Mouse (Mus musculus): ENCODE results near the gene Hist2h2be. TPM values are rescaled to one million over a fixed set of nuclear protein-coding genes. Genes with fewer than 3 reads are reported as not detected.
A peak's percentile ranks its signal among the peaks of the same experiment; 100 is the strongest.

The Hist2h2be gene
- total and polyA plus RNA-seq, 3 experiments = 2.3 to 3.8 (median 2.9) TPM

DNA sequence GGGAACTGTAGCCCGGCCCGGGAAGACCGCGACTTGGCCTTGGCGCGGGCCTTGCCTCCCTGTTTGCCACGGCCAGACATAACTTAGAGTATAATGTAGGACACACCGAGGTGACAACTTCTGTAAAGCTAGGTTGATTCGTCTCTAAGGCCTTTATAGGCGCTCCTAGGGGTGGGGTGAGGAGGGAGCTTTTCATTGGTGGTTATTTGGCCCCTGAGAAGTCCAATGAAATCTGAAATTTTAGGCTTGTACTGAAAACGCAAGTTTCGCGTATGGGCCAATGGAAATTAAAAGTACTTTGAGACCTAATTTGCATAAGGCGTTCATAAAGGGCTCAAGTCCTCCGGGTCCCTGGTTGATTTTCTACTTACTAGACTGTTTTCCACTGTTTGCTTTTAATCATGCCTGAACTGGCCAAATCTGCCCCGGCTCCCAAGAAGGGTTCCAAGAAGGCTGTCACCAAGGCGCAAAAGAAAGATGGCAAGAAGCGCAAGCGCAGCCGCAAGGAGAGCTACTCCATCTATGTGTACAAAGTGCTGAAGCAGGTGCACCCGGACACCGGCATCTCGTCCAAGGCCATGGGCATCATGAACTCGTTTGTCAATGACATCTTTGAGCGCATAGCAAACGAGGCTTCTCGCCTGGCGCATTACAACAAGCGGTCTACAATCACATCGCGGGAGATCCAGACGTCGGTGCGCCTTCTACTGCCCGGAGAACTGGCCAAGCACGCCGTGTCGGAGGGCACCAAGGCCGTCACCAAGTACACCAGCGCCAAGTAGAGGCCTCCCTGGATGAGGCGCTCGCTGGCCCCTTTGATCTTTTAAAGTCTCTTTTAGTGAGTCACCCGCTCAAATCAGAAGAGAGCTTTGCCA is at the start of gene Hist2h2be, which contains the start of gene Hist2h2ac (continued):
- TF ChIP-seq UBTF (IDR thresholded peaks at IDR 0.05; ENCODE audit: low read depth, low read length) = peak; percentile 86

DNA sequence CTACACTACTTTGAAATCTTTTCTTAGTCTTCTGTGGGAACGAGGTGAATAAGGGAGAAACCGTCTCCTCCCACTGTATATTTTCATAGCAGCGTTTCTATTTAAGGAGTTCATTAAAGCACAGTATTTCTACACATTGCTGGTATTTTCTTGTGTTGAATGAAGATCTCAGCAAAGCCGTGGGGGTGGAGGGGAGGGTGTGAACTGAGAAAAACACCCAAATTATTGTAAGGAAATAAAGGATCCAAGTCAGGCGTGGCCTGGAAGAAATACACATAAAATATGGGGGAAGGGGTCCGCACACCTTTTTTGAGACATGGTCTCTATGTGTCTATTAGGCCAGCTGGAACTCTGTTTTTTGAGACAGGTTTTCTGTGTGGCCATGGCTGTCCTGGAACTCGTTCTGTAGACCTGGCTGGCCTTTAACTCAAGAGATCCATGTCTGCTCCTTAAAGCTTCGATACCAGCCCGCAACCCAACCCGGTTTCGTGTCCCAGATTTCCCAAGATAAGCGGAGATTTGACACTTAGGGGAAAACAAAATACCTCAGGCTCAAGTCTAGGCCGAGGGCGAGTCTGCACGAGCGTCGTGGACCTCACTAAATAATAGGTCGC is 49.2 kb upstream of the Hist2h2be start:
- Histone ChIP-seq H3K4me3 (replicated peaks in 1 of 3; ENCODE audit: low read depth in 2 of 3, low read length in 2 of 3, poor library complexity in 1 of 3) (peak overlapping the region; percentile 65 to 99 (median 96)), H3K27me3 (replicated peaks) (no peaks in the 10 kb centered on the region), H3K27ac (ENCODE audit: insufficient read depth, low read depth) (peak overlapping the region; percentile 94), H3K79me2 (replicated peaks; ENCODE audit: control insufficient read depth, extremely low read depth, insufficient read depth, poor library complexity, severe bottlenecking) (peaks cover 37% of the 10 kb centered on the region), H3K4me2 (ENCODE audit: insufficient read depth, low read depth, poor library complexity, severe bottlenecking) (peak overlapping the region; percentile 96), H3K9ac (ENCODE audit: insufficient read depth, low read depth) (peak overlapping the region; percentile 98), H3K4me1 (ENCODE audit: control insufficient read depth in 1 of 2, insufficient read depth in 2 of 2) (peaks cover 8 to 47% of the 10 kb centered on the region in 2 experiments), H3K9me3 (replicated peaks; ENCODE audit: low read length) (no peaks in the 10 kb centered on the region), H3K36me3 (replicated peaks in 1 of 2; ENCODE audit: control insufficient read depth in 1 of 2, insufficient read depth in 1 of 2, low read length in 1 of 2) (peaks cover 33 to 57% of the 10 kb centered on the region in 2 experiments)
- TF ChIP-seq EP300 (IDR thresholded peaks at IDR 0.05; ENCODE audit: low read length) = no peak
- dilution Hi-C loops (cut with MboI; ENCODE audit: extremely low pct_ligation_motif_present, extremely low pct_unique_long_range_greater_than_20kb, low sequenced_read_pairs) = no loop called here
- in situ Hi-C loops (cut with MboI; ENCODE audit: low pct_ligation_motif_present, low pct_unique_long_range_greater_than_20kb, low sequenced_read_pairs) = no loop called here
- no peak for DNase-seq (ENCODE audit: extremely low read depth)

- Histone ChIP-seq H3K4me3 (replicated peaks in 1 of 3; ENCODE audit: low read depth in 2 of 3, low read length in 2 of 3, poor library complexity in 1 of 3) (peak within 1 kb of the TSS; percentile 65 to 99 (median 96)), H3K36me3 (replicated peaks in 1 of 2; ENCODE audit: control insufficient read depth in 1 of 2, insufficient read depth in 1 of 2, low read length in 1 of 2) (peaks cover 38 to 62% of the 10 kb centered on the region in 2 experiments), H3K4me1 (ENCODE audit: control insufficient read depth in 1 of 2, insufficient read depth in 2 of 2) (peaks cover 8 to 47% of the 10 kb centered on the region in 2 experiments), H3K79me2 (replicated peaks; ENCODE audit: control insufficient read depth, extremely low read depth, insufficient read depth, poor library complexity, severe bottlenecking) (peaks cover 37% of the 10 kb centered on the region), H3K9ac (ENCODE audit: insufficient read depth, low read depth) (peak within 1 kb of the TSS; percentile 98), H3K27ac (ENCODE audit: insufficient read depth, low read depth) (peak within 1 kb of the TSS; percentile 94), H3K9me3 (replicated peaks; ENCODE audit: low read length) (no peaks in the 10 kb centered on the region), H3K4me2 (ENCODE audit: insufficient read depth, low read depth, poor library complexity, severe bottlenecking) (peak within 1 kb of the TSS; percentile 96), H3K27me3 (replicated peaks) (no peaks in the 10 kb centered on the region)
- peak; percentile 91 for DNase-seq (ENCODE audit: extremely low read depth)
- dilution Hi-C loops (cut with MboI; ENCODE audit: extremely low pct_ligation_motif_present, extremely low pct_unique_long_range_greater_than_20kb, low sequenced_read_pairs) (no loop called here), in situ Hi-C loops (cut with MboI; ENCODE audit: low pct_ligation_motif_present, low pct_unique_long_range_greater_than_20kb, low sequenced_read_pairs) (no loop called here)
- TF ChIP-seq MAZ (IDR thresholded peaks at IDR 0.05; ENCODE audit: low read depth, low read length) = peak; percentile 97
- no peak; the same call in 1 of the 2 replicates for TF ChIP-seq RCOR1 (conservative IDR thresholded peaks at IDR 0.05; ENCODE audit: low read depth, low read length)
- TF ChIP-seq UBTF (IDR thresholded peaks at IDR 0.05; ENCODE audit: low read depth, low read length) = no peak
- peak; percentile 66 for TF ChIP-seq MYC (IDR thresholded peaks at IDR 0.05; ENCODE audit: low read depth, low read length)
- TF ChIP-seq NELFE (IDR thresholded peaks at IDR 0.05; ENCODE audit: low read depth, low read length) = peak; percentile 96
- peak; percentile 87 for TF ChIP-seq CHD2 (IDR thresholded peaks at IDR 0.05; ENCODE audit: low read length)
- TF ChIP-seq IRF4 (IDR thresholded peaks at IDR 0.05; ENCODE audit: low read depth, low read length) = no peak; the same call in 1 of the 2 replicates
- TF ChIP-seq TCF12 (IDR thresholded peaks at IDR 0.05; ENCODE audit: low read depth, low read length) = peak; percentile 78
- no peak for TF ChIP-seq MAX (IDR thresholded peaks at IDR 0.05; ENCODE audit: low read length)
- TF ChIP-seq POLR2A (IDR thresholded peaks at IDR 0.05; ENCODE audit: low read depth, low read length) = peak; percentile 97
- no peak for TF ChIP-seq ZKSCAN1 (IDR thresholded peaks at IDR 0.05; ENCODE audit: borderline replicate concordance, low read depth, low read length)
- peak; percentile 83 for TF ChIP-seq SIN3A (IDR thresholded peaks at IDR 0.05; ENCODE audit: low read length)
- TF ChIP-seq PAX5 (IDR thresholded peaks at IDR 0.05; ENCODE audit: low read length) = no peak
- TF ChIP-seq RAD21 (IDR thresholded peaks at IDR 0.05; ENCODE audit: low read depth, low read length) = no peak
- TF ChIP-seq ZC3H11A (IDR thresholded peaks at IDR 0.05; ENCODE audit: low read depth, low read length) = no peak
- peak; percentile 45; the same call in 1 of the 2 replicates for TF ChIP-seq NRF1 (IDR thresholded peaks at IDR 0.05; ENCODE audit: low read depth, low read length)
- no peak for TF ChIP-seq JUND (conservative IDR thresholded peaks at IDR 0.05; ENCODE audit: low read depth, low read length)
- TF ChIP-seq ZNF384 (IDR thresholded peaks at IDR 0.05; ENCODE audit: low read depth, low read length) = no peak
- no peak for TF ChIP-seq E2F4 (IDR thresholded peaks at IDR 0.05; ENCODE audit: insufficient replicate concordance, low read depth, low read length)
- no peak for TF ChIP-seq BHLHE40 (IDR thresholded peaks at IDR 0.05; ENCODE audit: low read depth, low read length)
- no peak; the same call in 1 of the 2 replicates for TF ChIP-seq MEF2A (IDR thresholded peaks at IDR 0.05; ENCODE audit: borderline replicate concordance, low read depth, low read length)
- peak; percentile 85 for TF ChIP-seq ELF1 (IDR thresholded peaks at IDR 0.05; ENCODE audit: low read depth, low read length)
- no peak; the same call in 1 of the 2 replicates for TF ChIP-seq MXI1 (IDR thresholded peaks at IDR 0.05; ENCODE audit: low read depth, low read length)
- no peak for TF ChIP-seq USF2 (conservative IDR thresholded peaks at IDR 0.05; ENCODE audit: low read depth, low read length)
Measured at GRCm38 (mm10) chr3:96172197-96173178, 48.4 kb upstream of the Hist2h2be start, which contains the start of gene Sf3b4. Gene Sf3b4, plus strand, starts transcription at chr3:96172332.
